Mouse (Mus musculus) liver, embryonic 14.5 days (tissue): ENCODE measurements around the gene Klhdc9. TPM values are rescaled to one million over a fixed set of nuclear protein-coding genes. Genes with fewer than 3 reads are reported as not detected.
A peak's percentile ranks its signal among the peaks of the same experiment; 100 is the strongest.

Experiments used
- ATAC-seq: fragments of 200-750 bp; cut with Nextera tagmentation; 2 replicates; pipeline ENCODE4 v1.8.0; 2017; ENCODE audit warnings: moderate number of reproducible peaks, mild to moderate bottlenecking, moderate library complexity; ENCODE audit not compliant: insufficient read depth
- DNase-seq, 3 experiments: peaks; one replicate each; pipeline ENCODE4 v3.0.0-alpha.2; 2012 to 2013; ENCODE audit warnings: low read depth in 3 of 3, low spot score in 3 of 3
- H3K27ac ChIP-seq: fragments of 300-500 bp; sonication (generic); 2 replicates; pipeline ENCODE4 v1.5.1; 2014; ENCODE audit warnings: moderate library complexity, mild to moderate bottlenecking, control low read depth, inconsistent platforms
- H3K27me3 ChIP-seq: fragments of 300-500 bp; sonication (generic); 2 replicates; pipeline ENCODE4 v1.6.1; 2014; ENCODE audit warnings: mild to moderate bottlenecking, low read length, moderate library complexity; ENCODE audit not compliant: control insufficient read depth, insufficient read depth
- H3K36me3 ChIP-seq: fragments of 300-500 bp; sonication (generic); replicated peaks from 2 replicates; pipeline ENCODE4 v1.6.1; 2014; ENCODE audit warnings: low read depth; ENCODE audit not compliant: control insufficient read depth, insufficient read depth
- H3K4me1 ChIP-seq, 2 experiments: fragments of 200-500 bp in 1 of 2; fragments of 300-500 bp in 1 of 2; sonication (generic) in 1 of 2; replicated peaks; 2 replicates each; pipeline ENCODE4 v1.6.1; 2012 to 2014; ENCODE audit warnings: antibody characterized with exemption in 1 of 2, inconsistent platforms in 1 of 2, low read length in 1 of 2; ENCODE audit not compliant: control insufficient read depth in 2 of 2, insufficient read depth in 2 of 2
- H3K4me2 ChIP-seq: fragments of 300-500 bp; sonication (generic); 2 replicates; pipeline ENCODE4 v1.6.1; 2014; ENCODE audit warnings: low read depth, mild to moderate bottlenecking, control low read depth, moderate library complexity
- H3K4me3 ChIP-seq, 2 experiments: fragments of 200-500 bp in 1 of 2; fragments of 300-500 bp in 1 of 2; sonication (generic) in 1 of 2; 2 replicates each; pipeline ENCODE4 v1.5.1; 2012 to 2014; ENCODE audit warnings: low read depth in 2 of 2, low read length in 2 of 2, mild to moderate bottlenecking in 2 of 2, control low read depth in 1 of 2, inconsistent platforms in 1 of 2, moderate library complexity in 1 of 2; ENCODE audit not compliant: insufficient read depth in 1 of 2
- H3K9ac ChIP-seq: fragments of 300-500 bp; sonication (generic); replicated peaks from 2 replicates; pipeline ENCODE4 v1.6.1; 2014; ENCODE audit warnings: mild to moderate bottlenecking, control low read depth, moderate library complexity
- H3K9me3 ChIP-seq: fragments of 300-500 bp; sonication (generic); 2 replicates; pipeline ENCODE4 v1.6.1; 2016; ENCODE audit warnings: low read length, mixed read lengths; ENCODE audit not compliant: control insufficient read depth
- CTCF ChIP-seq: IDR thresholded peaks from 2 replicates; pipeline ENCODE4 v1.5.1; 2016; ENCODE audit warnings: antibody characterized with exemption, low read depth, control low read depth
- EP300 ChIP-seq: IDR thresholded peaks from 2 replicates; pipeline ENCODE4 v1.6.1; 2016; ENCODE audit warnings: antibody characterized with exemption, low read depth
- WGBS: fragments of 180-500 bp; shearing (Covaris S2); extraction: QIAGEN DNeasy Blood & Tissue Kit; methylation state at CpG from one replicate; pipeline ENCODE4 v1.1.7; 2014; ENCODE audit not compliant: insufficient replicate concordance; 5-methylcytosine and 5-hydroxymethylcytosine counted together
- polyA plus RNA-seq, 2 experiments: library from polyadenylated mRNA; depleted of rRNA in 1 of 2; stranded (reverse) in 1 of 2; unstranded in 1 of 2; fragments of >200 nt; fragmentation: Nextera tagmentation in 1 of 2; extraction: Ambion mirVana in 1 of 2; gene quantifications; 2 replicates each; pipeline versions ENCODE4 v1.2.1 to v1.2.3; 2012 to 2014

Klhdc9 gene
- polyA plus RNA-seq, 2 experiments, result 0.27 to 0.70 TPM

GRCm38 (mm10) chr1:171390101-171390500, 29.5 kb upstream of the Klhdc9 start:
- no peak overlapping the region for H3K27ac ChIP-seq
- H3K36me3 ChIP-seq, result no peaks in the 10 kb centered on the region
- peaks cover 0 to 7% of the 10 kb centered on the region in 2 experiments; a peak in 1 of 4 replicates for H3K4me1 ChIP-seq
- H3K27me3 ChIP-seq, result no peaks in the 10 kb centered on the region
- peak; percentile 22 to 31 (median 22) for DNase-seq
- ATAC-seq, result peak; percentile 48
- no peaks in the 10 kb centered on the region for H3K9me3 ChIP-seq
- no peak overlapping the region for H3K9ac ChIP-seq
- H3K4me3 ChIP-seq, result peak overlapping the region; percentile 32 to 52; a peak in 3 of 4 replicates
- TF ChIP-seq EP300, result no peak
- TF ChIP-seq CTCF, result no peak
- H3K4me2 ChIP-seq, result peak overlapping the region; percentile 20
- 20% methylated on average over 4 of the region's 4 CpGs for WGBS

GRCm38 (mm10) chr1:171388376-171389102, 27.9 kb upstream of the Klhdc9 start, which contains the start of gene Arhgap30:
TSS of gene Arhgap30 (plus strand) at chr1:171388954.
- Histone ChIP-seq H3K4me3 (peak within 1 kb of the TSS; percentile 32 to 52), H3K4me1 (peaks cover 0 to 7% of the 10 kb centered on the region in 2 experiments; a peak in 1 of 4 replicates), H3K27ac (no peak within 1 kb of the TSS), H3K4me2 (peak within 1 kb of the TSS; percentile 48), H3K9me3 (no peaks in the 10 kb centered on the region), H3K9ac (0 out of 2 replicates have a peak within 1 kb of the TSS, but pooled peaks have one; percentile 4), H3K27me3 (no peaks in the 10 kb centered on the region), H3K36me3 (no peaks in the 10 kb centered on the region)
- DNase-seq (peak; percentile 28 to 53 (median 39)), ATAC-seq (peak; percentile 67)
- TF ChIP-seq CTCF, result no peak
- TF ChIP-seq EP300, result no peak
- 20% methylated on average over 15 of the region's 15 CpGs for WGBS

- Histone ChIP-seq H3K4me2 (no peak overlapping the region), H3K36me3 (no peaks in the 10 kb centered on the region), H3K4me3 (no peak overlapping the region), H3K4me1 (peaks cover 0 to 7% of the 10 kb centered on the region in 2 experiments; a peak in 1 of 4 replicates), H3K9me3 (no peaks in the 10 kb centered on the region), H3K27ac (no peak overlapping the region), H3K9ac (no peak overlapping the region), H3K27me3 (no peaks in the 10 kb centered on the region)
- 40% methylated on average over 6 of the region's 6 CpGs for WGBS
- DNase-seq (no peak), ATAC-seq (no peak)
- TF ChIP-seq EP300, result no peak
- TF ChIP-seq CTCF, result peak; percentile 43; the same call in 1 of the 2 replicates
These were observed 26.5 kb upstream of the Klhdc9 start for GRCm38 (mm10) chr1:171387099-171387498.

- TF ChIP-seq EP300 (no peak), CTCF (peak; percentile 48; the same call in 1 of the 2 replicates)
- Histone ChIP-seq H3K4me2 (no peak overlapping the region), H3K9me3 (no peaks in the 10 kb centered on the region), H3K27me3 (peaks cover 7% of the 10 kb centered on the region; the same call in 1 of the 2 replicates), H3K9ac (no peak overlapping the region), H3K4me1 (peaks cover 0 to 7% of the 10 kb centered on the region in 2 experiments; a peak in 1 of 4 replicates), H3K27ac (no peak overlapping the region), H3K36me3 (no peaks in the 10 kb centered on the region), H3K4me3 (no peak overlapping the region)
- DNase-seq (no peak), ATAC-seq (no peak)
- 62% methylated on average over 9 of the region's 9 CpGs for WGBS
These were observed 24.6 kb upstream of the Klhdc9 start for GRCm38 (mm10) chr1:171385171-171385570.

- Histone ChIP-seq H3K9ac (no peak overlapping the region), H3K9me3 (no peaks in the 10 kb centered on the region), H3K4me2 (no peak overlapping the region), H3K4me3 (no peak overlapping the region), H3K4me1 (peaks cover 0 to 2% of the 10 kb centered on the region in 2 experiments; a peak in 1 of 4 replicates), H3K36me3 (no peaks in the 10 kb centered on the region), H3K27me3 (peaks cover 15% of the 10 kb centered on the region; the same call in 1 of the 2 replicates), H3K27ac (no peak overlapping the region)
- TF ChIP-seq EP300 (no peak), CTCF (no peak)
- no peak for DNase-seq
- ATAC-seq, result no peak
- WGBS, result 53% methylated on average over 9 of the region's 9 CpGs
These were observed 23.8 kb upstream of the Klhdc9 start for GRCm38 (mm10) chr1:171384361-171384760.
